Mouse (Mus musculus): ENCODE results near the gene Gm21292. TPM values are rescaled to one million over a fixed set of nuclear protein-coding genes. Genes with fewer than 3 reads are reported as not detected.
"Not testable (repeated sequence)": the region's sequence is repeated elsewhere in the genome, so short reads cannot be mapped to it uniquely, and the experiment has no call there.

Gene Gm21292
- polyA plus RNA-seq (2016; fragmentation: Nextera tagmentation; extraction: Ambion mirVana): not detected in 2 replicates

DNA sequence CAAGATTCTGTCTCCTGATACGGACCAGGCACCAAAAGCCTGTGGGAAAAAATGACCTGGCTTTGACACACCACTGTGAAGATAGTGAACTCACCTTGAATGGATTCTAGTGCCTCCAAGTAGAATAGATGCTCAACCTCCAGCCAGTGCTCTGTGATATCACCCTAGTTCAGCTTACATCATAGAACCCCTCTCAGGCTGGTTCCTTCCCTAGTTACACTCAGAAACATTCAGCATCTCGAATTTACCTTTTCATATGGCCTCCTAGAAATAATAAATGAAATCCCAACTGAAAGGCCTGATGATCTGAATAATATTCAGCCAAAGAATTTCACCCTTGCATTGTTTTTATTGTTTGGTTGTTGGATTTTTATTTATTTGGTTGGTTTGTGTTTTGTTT, at the start of gene Gm21292:
Gene Gm21292, minus strand, starts transcription at position 101 of the 400 bp plus-strand sequence.
- not testable (repeated sequence) for H3K4me1 ChIP-seq; H3K9me3 ChIP-seq; ATAC-seq (ENCODE audit: insufficient number of reproducible peaks, insufficient read depth, low FRiP score, low TSS enrichment); H3K4me2 ChIP-seq (replicated peaks); H3K9ac ChIP-seq; H3K27ac ChIP-seq; H3K4me3 ChIP-seq; H3K27me3 ChIP-seq; H3K36me3 ChIP-seq
- WGBS: 38% methylated on average over 1 of the region's 2 CpGs

Other genes with a start within 250 kb of the Gm21292 start
- not detected in 2 replicates for gene Gm21721, start 68.3 kb upstream of the Gm21292 start, polyA plus RNA-seq (2016; fragmentation: Nextera tagmentation; extraction: Ambion mirVana)
- gene Gm21812, start 213.3 kb upstream of the Gm21292 start, polyA plus RNA-seq (2016; fragmentation: Nextera tagmentation; extraction: Ambion mirVana): not detected in 2 replicates

Measured in embryonic facial prominence, embryonic 12.5 days (tissue).